Mouse (Mus musculus): ENCODE measurements around the gene Fgfr2. TPM values are rescaled to one million over a fixed set of nuclear protein-coding genes. Genes with fewer than 3 reads are reported as not detected.

Fgfr2 gene
- polyA plus RNA-seq, 1 experiment: 1.7 TPM

- TF ChIP-seq MAX (IDR thresholded peaks at IDR 0.05): no peak
- TF ChIP-seq MYOG (IDR thresholded peaks at IDR 0.05; ENCODE audit: control insufficient read depth, extremely low read depth, insufficient read length): no peak
- no peak for TF ChIP-seq CTCF (IDR thresholded peaks at IDR 0.05; ENCODE audit: control insufficient read depth, insufficient read depth, insufficient read length)
- Histone ChIP-seq H3K36me3 (ENCODE audit: control insufficient read depth, insufficient read depth) (no peaks in the 10 kb centered on the region), H3K4me3 (ENCODE audit: insufficient read depth, poor library complexity, severe bottlenecking) (no peak overlapping the region)
Measured at GRCm38 (mm10) chr7:132731558-132731957, 391.6 kb downstream of the Fgfr2 start.

GRCm38 (mm10) chr7:132730510-132730909 is 392.6 kb downstream of the Fgfr2 start:
- Histone ChIP-seq H3K79me3 (ENCODE audit: low read depth) (no peaks in the 10 kb centered on the region), H3K36me3 (ENCODE audit: control insufficient read depth, insufficient read depth) (no peaks in the 10 kb centered on the region), H3K79me2 (ENCODE audit: control insufficient read depth, insufficient read depth) (no peaks in the 10 kb centered on the region), H3K4me3 (ENCODE audit: insufficient read depth, poor library complexity, severe bottlenecking) (no peak overlapping the region), H3ac (ENCODE audit: control insufficient read depth, insufficient read length, low read depth) (no peak overlapping the region), H3K27me3 (ENCODE audit: control insufficient read depth, insufficient read depth, insufficient read length) (no peaks in the 10 kb centered on the region)
- TF ChIP-seq USF1 (IDR thresholded peaks at IDR 0.05; ENCODE audit: low read depth): no peak
- TF ChIP-seq CTCF (IDR thresholded peaks at IDR 0.05; ENCODE audit: control insufficient read depth, insufficient read depth, insufficient read length): no peak
- no peak for TF ChIP-seq CEBPB (IDR thresholded peaks at IDR 0.05; ENCODE audit: low read depth)
- TF ChIP-seq FOSL1 (IDR thresholded peaks at IDR 0.05; ENCODE audit: insufficient read depth, low read length, poor library complexity, severe bottlenecking): no peak
- no peak for TF ChIP-seq MYOG (IDR thresholded peaks at IDR 0.05; ENCODE audit: control insufficient read depth, extremely low read depth, insufficient read length)
- TF ChIP-seq MAX (IDR thresholded peaks at IDR 0.05): no peak
- TF ChIP-seq MYOD1 (IDR thresholded peaks at IDR 0.05; ENCODE audit: control insufficient read depth, insufficient read length, low read depth): no peak

More at GRCm38 (mm10) chr7:132731558-132731957, 391.6 kb downstream of the Fgfr2 start:
- no peaks in the 10 kb centered on the region for H3K79me3 ChIP-seq (ENCODE audit: low read depth)
- no peak overlapping the region for H3ac ChIP-seq (ENCODE audit: control insufficient read depth, insufficient read length, low read depth)
- H3K27me3 ChIP-seq (ENCODE audit: control insufficient read depth, insufficient read depth, insufficient read length): no peaks in the 10 kb centered on the region
- no peaks in the 10 kb centered on the region for H3K79me2 ChIP-seq (ENCODE audit: control insufficient read depth, insufficient read depth)

GRCm38 (mm10) chr7:132729093-132729831 is 393.9 kb downstream of the Fgfr2 start:
- TF ChIP-seq CTCF (IDR thresholded peaks at IDR 0.05; ENCODE audit: control insufficient read depth, insufficient read depth, insufficient read length): no peak
- TF ChIP-seq CEBPB (IDR thresholded peaks at IDR 0.05; ENCODE audit: low read depth): no peak
- TF ChIP-seq FOSL1 (IDR thresholded peaks at IDR 0.05; ENCODE audit: insufficient read depth, low read length, poor library complexity, severe bottlenecking): no peak
- no peak for TF ChIP-seq MAX (IDR thresholded peaks at IDR 0.05)
- TF ChIP-seq MYOG (IDR thresholded peaks at IDR 0.05; ENCODE audit: control insufficient read depth, extremely low read depth, insufficient read length): no peak
- no peak for TF ChIP-seq MYOD1 (IDR thresholded peaks at IDR 0.05; ENCODE audit: control insufficient read depth, insufficient read length, low read depth)
- no peak for TF ChIP-seq USF1 (IDR thresholded peaks at IDR 0.05; ENCODE audit: low read depth)
- Histone ChIP-seq H3K79me3 (ENCODE audit: low read depth) (no peaks in the 10 kb centered on the region), H3ac (ENCODE audit: control insufficient read depth, insufficient read length, low read depth) (no peak overlapping the region), H3K27me3 (ENCODE audit: control insufficient read depth, insufficient read depth, insufficient read length) (no peaks in the 10 kb centered on the region), H3K4me3 (ENCODE audit: insufficient read depth, poor library complexity, severe bottlenecking) (no peak overlapping the region), H3K36me3 (ENCODE audit: control insufficient read depth, insufficient read depth) (no peaks in the 10 kb centered on the region), H3K79me2 (ENCODE audit: control insufficient read depth, insufficient read depth) (no peaks in the 10 kb centered on the region)

- Histone ChIP-seq H3K4me3 (ENCODE audit: insufficient read depth, poor library complexity, severe bottlenecking) (no peak overlapping the region), H3K79me3 (ENCODE audit: low read depth) (no peaks in the 10 kb centered on the region), H3K27me3 (ENCODE audit: control insufficient read depth, insufficient read depth, insufficient read length) (no peaks in the 10 kb centered on the region), H3K79me2 (ENCODE audit: control insufficient read depth, insufficient read depth) (no peaks in the 10 kb centered on the region), H3K36me3 (ENCODE audit: control insufficient read depth, insufficient read depth) (no peaks in the 10 kb centered on the region), H3ac (ENCODE audit: control insufficient read depth, insufficient read length, low read depth) (no peak overlapping the region)
- TF ChIP-seq MYOD1 (IDR thresholded peaks at IDR 0.05; ENCODE audit: control insufficient read depth, insufficient read length, low read depth): no peak
- no peak for TF ChIP-seq CTCF (IDR thresholded peaks at IDR 0.05; ENCODE audit: control insufficient read depth, insufficient read depth, insufficient read length)
- no peak for TF ChIP-seq USF1 (IDR thresholded peaks at IDR 0.05; ENCODE audit: low read depth)
- no peak for TF ChIP-seq FOSL1 (IDR thresholded peaks at IDR 0.05; ENCODE audit: insufficient read depth, low read length, poor library complexity, severe bottlenecking)
- TF ChIP-seq CEBPB (IDR thresholded peaks at IDR 0.05; ENCODE audit: low read depth): no peak
- no peak for TF ChIP-seq MAX (IDR thresholded peaks at IDR 0.05)
- no peak for TF ChIP-seq MYOG (IDR thresholded peaks at IDR 0.05; ENCODE audit: control insufficient read depth, extremely low read depth, insufficient read length)
Measured at GRCm38 (mm10) chr7:132726106-132726861, 396.9 kb downstream of the Fgfr2 start.

- H3K79me3 ChIP-seq (ENCODE audit: low read depth): no peaks in the 10 kb centered on the region
- no peak overlapping the region for H3ac ChIP-seq (ENCODE audit: control insufficient read depth, insufficient read length, low read depth)
- H3K36me3 ChIP-seq (ENCODE audit: control insufficient read depth, insufficient read depth): no peaks in the 10 kb centered on the region
- H3K79me2 ChIP-seq (ENCODE audit: control insufficient read depth, insufficient read depth): no peaks in the 10 kb centered on the region
- H3K27me3 ChIP-seq (ENCODE audit: control insufficient read depth, insufficient read depth, insufficient read length): no peaks in the 10 kb centered on the region
- TF ChIP-seq MYOG (IDR thresholded peaks at IDR 0.05; ENCODE audit: control insufficient read depth, extremely low read depth, insufficient read length): no peak
- TF ChIP-seq CEBPB (IDR thresholded peaks at IDR 0.05; ENCODE audit: low read depth): no peak
- no peak for TF ChIP-seq MYOD1 (IDR thresholded peaks at IDR 0.05; ENCODE audit: control insufficient read depth, insufficient read length, low read depth)
- no peak for TF ChIP-seq MAX (IDR thresholded peaks at IDR 0.05)
- no peak for TF ChIP-seq CTCF (IDR thresholded peaks at IDR 0.05; ENCODE audit: control insufficient read depth, insufficient read depth, insufficient read length)
- no peak for TF ChIP-seq FOSL1 (IDR thresholded peaks at IDR 0.05; ENCODE audit: insufficient read depth, low read length, poor library complexity, severe bottlenecking)
- TF ChIP-seq USF1 (IDR thresholded peaks at IDR 0.05; ENCODE audit: low read depth): no peak
- H3K4me3 ChIP-seq (ENCODE audit: insufficient read depth, poor library complexity, severe bottlenecking): no peak overlapping the region
Measured at GRCm38 (mm10) chr7:132724501-132725062, 398.6 kb downstream of the Fgfr2 start.
